Mouse (Mus musculus): Measurements from ENCODE around the gene Gm37419. TPM values are rescaled to one million over a fixed set of nuclear protein-coding genes. Genes with fewer than 3 reads are reported as not detected.

Gm37419 gene
- polyA plus RNA-seq, 1 experiment from 2014 or later, result not detected

DNA sequence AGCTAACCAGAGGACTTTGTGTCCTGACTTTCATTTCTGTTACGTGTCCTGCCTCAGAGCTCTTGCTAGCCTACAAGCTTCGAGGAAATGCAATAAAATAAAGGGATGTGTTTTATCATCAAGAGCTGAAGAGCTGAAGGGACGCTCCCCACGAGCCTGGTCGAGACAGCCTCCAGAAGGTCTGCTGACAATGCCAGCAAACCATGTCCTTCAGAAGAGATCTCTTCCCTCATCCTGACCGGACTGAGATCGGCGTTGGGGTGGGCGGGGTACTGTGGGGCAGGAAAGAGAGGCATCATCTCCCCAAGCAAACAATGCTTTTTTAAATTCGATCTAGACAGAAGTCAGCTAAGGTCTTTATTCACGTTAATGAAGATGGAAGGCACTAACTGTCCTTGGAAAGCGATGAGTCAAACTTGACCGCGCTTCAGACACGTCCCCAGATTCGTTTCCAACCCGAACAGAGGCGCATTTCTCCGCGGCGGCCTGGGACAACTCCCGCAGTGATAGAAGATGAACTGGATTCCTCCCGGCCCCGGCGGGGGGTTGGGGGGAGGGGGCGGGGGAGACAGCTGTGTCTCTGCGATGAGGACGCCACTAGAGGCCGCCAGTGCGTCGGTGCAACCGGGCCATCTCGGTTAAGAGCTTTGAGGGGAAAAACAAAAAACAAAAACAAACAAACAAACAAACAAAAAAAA lies 5.2 kb upstream of the Gm37419 start:
- Histone ChIP-seq H3K27ac (ENCODE audit: low read depth, low read length) (no peak overlapping the region), H3K4me1 (ENCODE audit: control insufficient read depth, insufficient read depth, low read length) (peaks cover 27% of the 10 kb centered on the region), H3K9me3 (ENCODE audit: control insufficient read depth, low read length) (no peaks in the 10 kb centered on the region), H3K4me3 (ENCODE audit: low read depth, low read length) (peak overlapping the region; percentile 30), H3K9ac (ENCODE audit: low read length) (peak overlapping the region; percentile 26; the same call in 1 of the 2 replicates), H3K4me2 (peak overlapping the region; percentile 65), H3K36me3 (ENCODE audit: control insufficient read depth, insufficient read depth, low read length) (no peaks in the 10 kb centered on the region), H3K27me3 (ENCODE audit: control insufficient read depth, insufficient read depth, low read length) (peaks cover 53% of the 10 kb centered on the region)
- ATAC-seq (ENCODE audit: low FRiP score) (peak; percentile 34; the same call in 1 of the 2 replicates), DNase-seq (ENCODE audit: low spot score, missing footprints) (peak; percentile 94)
- under 1% methylated on average over 33 of the region's 33 CpGs for WGBS

- no peaks in the 10 kb centered on the region for H3K36me3 ChIP-seq (ENCODE audit: control insufficient read depth, insufficient read depth, low read length)
- H3K4me3 ChIP-seq (ENCODE audit: low read depth, low read length), result peak overlapping the region; percentile 22
- ATAC-seq (ENCODE audit: low FRiP score), result peak; percentile 51; the same call in 1 of the 2 replicates
- peak; percentile 98 for DNase-seq (ENCODE audit: low spot score, missing footprints)
- H3K4me1 ChIP-seq (ENCODE audit: control insufficient read depth, insufficient read depth, low read length), result peaks cover 27% of the 10 kb centered on the region
- no peak overlapping the region for H3K9ac ChIP-seq (ENCODE audit: low read length)
- WGBS, result under 1% methylated on average over 22 of the region's 22 CpGs
- H3K27ac ChIP-seq (ENCODE audit: low read depth, low read length), result no peak overlapping the region
- H3K9me3 ChIP-seq (ENCODE audit: control insufficient read depth, low read length), result no peaks in the 10 kb centered on the region
- H3K27me3 ChIP-seq (ENCODE audit: control insufficient read depth, insufficient read depth, low read length), result peaks cover 53% of the 10 kb centered on the region
- peak overlapping the region; percentile 50 for H3K4me2 ChIP-seq
Observed at GRCm38 (mm10) chr16:23984183-23984582, 4.1 kb upstream of the Gm37419 start.

- no peak overlapping the region for H3K27ac ChIP-seq (ENCODE audit: low read depth, low read length)
Observed at GRCm38 (mm10) chr16:23984760-23985466, 3.4 kb upstream of the Gm37419 start.

DNA sequence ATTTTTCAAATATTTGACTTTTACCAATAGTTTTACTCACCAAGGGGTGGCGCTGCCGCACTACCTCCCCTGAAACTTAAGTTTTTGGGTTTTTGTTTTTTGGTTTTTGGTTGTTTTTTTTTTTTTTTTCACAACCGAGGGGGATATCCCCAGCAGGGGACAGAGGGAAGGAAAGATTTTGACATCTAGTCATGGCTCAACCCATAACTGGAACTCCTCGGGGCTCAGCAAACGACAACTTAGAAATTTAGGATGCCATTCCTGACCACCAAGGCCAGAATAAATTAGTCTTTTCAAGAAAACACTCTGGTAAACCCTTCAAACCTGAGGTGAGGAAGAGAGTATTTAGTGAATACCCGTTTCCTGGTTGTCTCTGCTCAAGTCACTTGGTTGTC lies 2.8 kb upstream of the Gm37419 start:
- 0% methylated on average over 6 of the region's 6 CpGs for WGBS
- H3K4me1 ChIP-seq (ENCODE audit: control insufficient read depth, insufficient read depth, low read length), result peaks cover 32% of the 10 kb centered on the region
- H3K9me3 ChIP-seq (ENCODE audit: control insufficient read depth, low read length), result no peaks in the 10 kb centered on the region
- no peaks in the 10 kb centered on the region for H3K36me3 ChIP-seq (ENCODE audit: control insufficient read depth, insufficient read depth, low read length)
- no peak overlapping the region for H3K4me2 ChIP-seq
- DNase-seq (ENCODE audit: low spot score, missing footprints), result peak; percentile 89
- H3K9ac ChIP-seq (ENCODE audit: low read length), result no peak overlapping the region
- ATAC-seq (ENCODE audit: low FRiP score), result no peak
- H3K4me3 ChIP-seq (ENCODE audit: low read depth, low read length), result no peak overlapping the region
- H3K27ac ChIP-seq (ENCODE audit: low read depth, low read length), result no peak overlapping the region
- H3K27me3 ChIP-seq (ENCODE audit: control insufficient read depth, insufficient read depth, low read length), result peaks cover 43% of the 10 kb centered on the region

More at GRCm38 (mm10) chr16:23984760-23985466, 3.4 kb upstream of the Gm37419 start:
- DNase-seq (ENCODE audit: low spot score, missing footprints), result peak; percentile 94
- WGBS, result 2% methylated on average over 22 of the region's 22 CpGs
- no peak overlapping the region for H3K9ac ChIP-seq (ENCODE audit: low read length)
- no peaks in the 10 kb centered on the region for H3K9me3 ChIP-seq (ENCODE audit: control insufficient read depth, low read length)
- H3K36me3 ChIP-seq (ENCODE audit: control insufficient read depth, insufficient read depth, low read length), result no peaks in the 10 kb centered on the region
- H3K4me2 ChIP-seq, result peak overlapping the region; percentile 50
- ATAC-seq (ENCODE audit: low FRiP score), result no peak
- peaks cover 29% of the 10 kb centered on the region for H3K4me1 ChIP-seq (ENCODE audit: control insufficient read depth, insufficient read depth, low read length)
- peak overlapping the region; percentile 22 for H3K4me3 ChIP-seq (ENCODE audit: low read depth, low read length)
- peaks cover 46% of the 10 kb centered on the region for H3K27me3 ChIP-seq (ENCODE audit: control insufficient read depth, insufficient read depth, low read length)

- Histone ChIP-seq H3K4me1 (ENCODE audit: control insufficient read depth, insufficient read depth, low read length) (peaks cover 26% of the 10 kb centered on the region), H3K4me2 (no peak overlapping the region; the same call in 1 of the 2 replicates), H3K4me3 (ENCODE audit: low read depth, low read length) (no peak overlapping the region), H3K9me3 (ENCODE audit: control insufficient read depth, low read length) (no peaks in the 10 kb centered on the region), H3K36me3 (ENCODE audit: control insufficient read depth, insufficient read depth, low read length) (no peaks in the 10 kb centered on the region), H3K27me3 (ENCODE audit: control insufficient read depth, insufficient read depth, low read length) (peaks cover 36% of the 10 kb centered on the region), H3K27ac (ENCODE audit: low read depth, low read length) (no peak overlapping the region), H3K9ac (ENCODE audit: low read length) (no peak overlapping the region)
- peak; percentile 86 for DNase-seq (ENCODE audit: low spot score, missing footprints)
- ATAC-seq (ENCODE audit: low FRiP score), result no peak
- WGBS, result 5% methylated on average over 3 of the region's 3 CpGs
Observed at GRCm38 (mm10) chr16:23986176-23986575, 2.1 kb upstream of the Gm37419 start.

DNA sequence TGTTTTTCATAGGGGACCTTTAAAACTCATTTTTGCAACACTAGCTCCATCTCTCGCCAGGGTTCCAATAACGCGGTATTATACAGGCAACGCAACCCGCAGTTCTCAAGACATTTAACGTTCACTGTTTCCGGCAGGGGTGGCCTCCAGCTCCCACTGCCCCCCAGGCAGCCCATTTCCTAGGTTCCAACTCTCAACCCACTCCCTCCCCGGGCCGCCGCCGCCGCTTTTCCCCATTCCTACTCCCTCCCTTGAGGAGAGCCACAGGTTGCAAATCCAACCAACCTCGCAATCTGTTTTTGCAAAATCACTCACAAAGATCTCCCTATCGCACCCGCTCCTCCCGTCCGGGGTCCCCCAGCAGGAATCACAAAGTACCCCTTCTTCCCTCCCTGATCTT lies 1.4 kb upstream of the Gm37419 start:
- Histone ChIP-seq H3K9me3 (ENCODE audit: control insufficient read depth, low read length) (no peaks in the 10 kb centered on the region), H3K27ac (ENCODE audit: low read depth, low read length) (no peak overlapping the region), H3K36me3 (ENCODE audit: control insufficient read depth, insufficient read depth, low read length) (no peaks in the 10 kb centered on the region), H3K27me3 (ENCODE audit: control insufficient read depth, insufficient read depth, low read length) (peaks cover 29% of the 10 kb centered on the region), H3K4me2 (peak overlapping the region; percentile 82), H3K4me3 (ENCODE audit: low read depth, low read length) (peak overlapping the region; percentile 52), H3K4me1 (ENCODE audit: control insufficient read depth, insufficient read depth, low read length) (peaks cover 21% of the 10 kb centered on the region), H3K9ac (ENCODE audit: low read length) (peak overlapping the region; percentile 69)
- DNase-seq (ENCODE audit: low spot score, missing footprints) (peak; percentile 93), ATAC-seq (ENCODE audit: low FRiP score) (no peak)
- WGBS, result under 1% methylated on average over 17 of the region's 17 CpGs

DNA sequence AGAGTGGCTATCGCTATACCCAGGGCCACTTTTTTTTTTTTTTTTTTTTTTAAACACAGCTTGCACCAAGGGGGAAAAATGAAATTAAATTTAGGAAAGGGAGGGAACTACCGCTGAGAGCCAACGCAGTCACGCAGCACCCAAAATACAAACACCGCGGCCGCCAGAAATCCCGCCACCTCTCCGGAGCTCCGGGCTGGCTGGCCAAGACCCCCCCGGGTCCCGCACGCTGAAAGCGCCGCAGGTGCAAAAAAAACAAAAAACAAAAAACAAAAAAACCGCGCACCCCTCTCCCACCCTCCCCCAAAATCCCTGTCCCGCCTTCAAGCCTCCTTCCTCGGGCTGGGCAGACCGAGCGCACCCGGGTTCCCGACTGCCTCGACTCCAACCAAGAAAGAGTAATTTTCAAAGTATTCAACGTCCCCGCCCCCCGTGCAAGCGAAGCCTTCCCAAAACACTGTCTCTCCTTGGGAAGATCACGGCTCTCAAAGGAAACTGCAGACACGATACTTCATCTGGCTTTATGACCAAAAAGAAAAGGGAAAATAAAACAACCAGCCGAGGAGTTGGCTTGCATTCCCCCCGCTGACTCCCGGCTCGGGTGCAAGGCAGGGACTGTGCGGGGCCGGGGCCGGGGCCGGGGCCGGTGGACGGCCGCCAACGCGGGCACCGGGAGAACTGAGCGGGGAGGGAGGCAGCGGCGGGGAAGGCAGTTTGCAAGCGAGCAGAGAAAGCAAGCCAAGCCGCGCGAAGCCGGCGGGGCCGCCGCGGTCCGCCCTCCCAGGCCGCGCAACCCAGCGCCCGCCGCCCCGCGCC lies 733 bp upstream of the Gm37419 start:
- peak overlapping the region; percentile 69 for H3K9ac ChIP-seq (ENCODE audit: low read length)
- peaks cover 20% of the 10 kb centered on the region for H3K4me1 ChIP-seq (ENCODE audit: control insufficient read depth, insufficient read depth, low read length)
- DNase-seq (ENCODE audit: low spot score, missing footprints) (peak; percentile 97), ATAC-seq (ENCODE audit: low FRiP score) (0 out of 2 replicates have a peak, but pooled peaks have one; percentile 12)
- peak overlapping the region; percentile 82 for H3K4me2 ChIP-seq
- H3K4me3 ChIP-seq (ENCODE audit: low read depth, low read length), result peak overlapping the region; percentile 52
- H3K27me3 ChIP-seq (ENCODE audit: control insufficient read depth, insufficient read depth, low read length), result peaks cover 26% of the 10 kb centered on the region
- H3K9me3 ChIP-seq (ENCODE audit: control insufficient read depth, low read length), result no peaks in the 10 kb centered on the region
- H3K36me3 ChIP-seq (ENCODE audit: control insufficient read depth, insufficient read depth, low read length), result no peaks in the 10 kb centered on the region
- WGBS, result under 1% methylated on average over 52 of the region's 64 CpGs
- 0 out of 2 replicates have a peak overlapping the region, but pooled peaks have one; percentile 7 for H3K27ac ChIP-seq (ENCODE audit: low read depth, low read length)

DNA sequence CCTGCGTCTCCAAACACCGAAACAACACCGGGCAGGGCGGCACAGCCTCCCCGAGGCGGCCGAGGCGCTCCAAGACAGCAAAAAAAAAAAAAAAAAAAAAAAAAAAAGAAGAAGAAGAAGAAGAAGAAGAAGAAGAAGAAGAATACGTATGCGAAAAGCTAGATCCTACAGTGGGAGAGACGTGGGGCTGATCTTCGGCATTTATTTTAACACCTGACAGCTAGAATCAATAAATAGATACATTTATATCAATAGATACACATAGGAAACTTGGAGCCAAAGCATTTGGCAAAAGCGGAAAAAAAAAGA lies 171 bp upstream of the Gm37419 start:
- H3K4me2 ChIP-seq, result peak overlapping the region; percentile 82
- H3K4me3 ChIP-seq (ENCODE audit: low read depth, low read length), result peak overlapping the region; percentile 52
- ATAC-seq (ENCODE audit: low FRiP score) (no peak), DNase-seq (ENCODE audit: low spot score, missing footprints) (peak; percentile 94)
- peaks cover 20% of the 10 kb centered on the region for H3K4me1 ChIP-seq (ENCODE audit: control insufficient read depth, insufficient read depth, low read length)
- no peaks in the 10 kb centered on the region for H3K9me3 ChIP-seq (ENCODE audit: control insufficient read depth, low read length)
- peak overlapping the region; percentile 78 for H3K9ac ChIP-seq (ENCODE audit: low read length)
- peaks cover 26% of the 10 kb centered on the region for H3K27me3 ChIP-seq (ENCODE audit: control insufficient read depth, insufficient read depth, low read length)
- no peaks in the 10 kb centered on the region for H3K36me3 ChIP-seq (ENCODE audit: control insufficient read depth, insufficient read depth, low read length)
- under 1% methylated on average over 13 of the region's 13 CpGs for WGBS
- H3K27ac ChIP-seq (ENCODE audit: low read depth, low read length), result peak overlapping the region; percentile 94
